In genomic region chr14:115831219-115831755, GRCm38 (mm10) we compare ENCODE assay signal across 8 mouse cellular contexts.
DNase-seq lines count a peak whose midpoint lies in the region; TF ChIP-seq lines count a peak whose summit lies in the region.

No protein-coding gene starts in this region.

- TF ChIP-seq POLR2A in ES-Bruce4 (IDR thresholded peaks at IDR 0.05; ENCODE audit: insufficient read depth, low read length) = no peak

- H3K36me3 ChIP-seq in ES-Bruce4 (ENCODE audit: control insufficient read depth, insufficient read depth, low read length, poor library complexity, severe bottlenecking) = no peaks in the 10 kb centered on the region

- H3K27me3 ChIP-seq in ES-Bruce4 (ENCODE audit: control insufficient read depth, insufficient read depth, low read length, poor library complexity, severe bottlenecking) = no peaks in the 10 kb centered on the region

- no peaks in the 10 kb centered on the region for H3K9me3 ChIP-seq in ES-Bruce4 (replicated peaks; ENCODE audit: control insufficient read depth, insufficient read depth, low read length, poor library complexity, severe bottlenecking)

- H3K4me3 ChIP-seq in ES-Bruce4 (ENCODE audit: low read depth, low read length) = no peak overlapping the region

- no peak overlapping the region for H3K27ac ChIP-seq in ES-Bruce4 (ENCODE audit: insufficient read depth, low read length)

- no peak overlapping the region for H3K9ac ChIP-seq in ES-Bruce4 (ENCODE audit: low read depth, poor library complexity, severe bottlenecking)

- TF ChIP-seq EP300 in ES-Bruce4 (IDR thresholded peaks at IDR 0.05; ENCODE audit: insufficient read depth, low read depth, low read length) = no peak

- TF ChIP-seq CTCF in ES-Bruce4 (IDR thresholded peaks at IDR 0.05; ENCODE audit: low read depth, low read length) = peak; percentile 45

- H3K4me1 ChIP-seq in ES-Bruce4 (ENCODE audit: control insufficient read depth, insufficient read depth, low read length) = no peaks in the 10 kb centered on the region

- peak; percentile 35 to 77 for DNase-seq in adrenal gland, adult (ENCODE audit: inconsistent age in 2 of 2, low spot score in 1 of 2)
- DNase-seq in embryo, embryonic 11 days = peak; percentile 73
- DNase-seq in gastrocnemius, postnatal 4 days (ENCODE audit: low spot score in 2 of 2) = peak; percentile 53 to 59
- DNase-seq in layer of hippocampus, adult 18-20 months (ENCODE audit: low spot score in 2 of 2) = peak; percentile 72 to 89
- DNase-seq in lung, postnatal 10 days = peak; percentile 58
- peak; percentile 76 for DNase-seq in right cerebral cortex, adult 18-20 months
- no peak for DNase-seq in T-cell, adult 2 months (ENCODE audit: low spot score)
